Mouse (Mus musculus): ENCODE results near the gene Pccb.

Gene Pccb

DNA sequence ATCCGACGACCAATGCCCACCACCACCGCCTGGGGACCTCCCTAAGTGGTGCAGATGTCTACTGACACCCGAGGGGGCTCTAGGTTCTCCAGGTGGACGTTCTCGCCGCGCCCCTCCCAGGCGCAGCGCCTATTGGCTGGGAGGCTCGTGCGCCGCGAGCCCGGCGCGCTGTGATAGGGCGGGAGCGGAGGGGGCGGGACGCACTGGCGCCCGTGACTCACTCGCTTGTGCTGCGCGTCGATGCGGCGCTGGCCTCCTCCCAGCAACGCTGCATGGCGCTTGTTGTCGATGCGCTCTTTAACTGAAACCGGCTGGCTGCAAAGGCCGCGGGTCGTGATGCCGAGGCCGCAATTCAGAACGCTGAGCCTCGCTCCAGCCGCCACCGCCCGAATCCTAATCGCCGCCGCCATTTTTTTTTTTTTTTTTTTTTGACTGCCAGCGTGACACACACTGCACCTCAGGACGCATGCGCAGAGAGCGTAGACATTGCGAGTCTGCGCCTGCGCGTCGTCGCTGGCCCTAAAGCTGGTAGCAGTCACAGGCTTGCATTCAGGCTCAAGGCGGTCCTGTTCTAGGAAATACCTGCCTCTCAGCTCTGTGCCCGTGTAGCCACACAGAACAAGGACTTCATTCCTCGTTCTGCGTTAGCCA is at the start of gene Pccb:
TSS of gene Pccb (minus strand) at position 451 of the 651 bp plus-strand sequence.
- DNase-seq = peak; percentile 97

DNA sequence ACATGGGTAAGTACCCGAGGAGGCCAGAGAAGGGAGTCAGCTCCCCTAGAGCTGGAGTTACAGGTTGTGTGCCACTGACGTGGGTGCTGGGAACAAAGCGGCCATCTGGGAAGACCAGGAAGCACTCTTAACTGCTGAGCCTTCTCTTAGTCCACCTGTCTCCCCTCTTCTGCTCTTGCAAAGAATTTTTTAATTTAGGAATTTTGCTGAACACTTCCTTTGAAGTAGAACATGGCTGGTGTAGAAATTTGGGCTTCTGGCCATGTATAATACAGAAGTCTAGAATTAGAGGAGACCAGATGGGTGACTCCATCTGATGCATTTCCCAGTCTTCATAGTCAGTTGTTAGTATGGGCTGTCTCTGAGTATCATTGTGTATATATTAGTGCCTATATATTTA is 49.0 kb upstream of the Pccb start:
- DNase-seq = no peak

DNA sequence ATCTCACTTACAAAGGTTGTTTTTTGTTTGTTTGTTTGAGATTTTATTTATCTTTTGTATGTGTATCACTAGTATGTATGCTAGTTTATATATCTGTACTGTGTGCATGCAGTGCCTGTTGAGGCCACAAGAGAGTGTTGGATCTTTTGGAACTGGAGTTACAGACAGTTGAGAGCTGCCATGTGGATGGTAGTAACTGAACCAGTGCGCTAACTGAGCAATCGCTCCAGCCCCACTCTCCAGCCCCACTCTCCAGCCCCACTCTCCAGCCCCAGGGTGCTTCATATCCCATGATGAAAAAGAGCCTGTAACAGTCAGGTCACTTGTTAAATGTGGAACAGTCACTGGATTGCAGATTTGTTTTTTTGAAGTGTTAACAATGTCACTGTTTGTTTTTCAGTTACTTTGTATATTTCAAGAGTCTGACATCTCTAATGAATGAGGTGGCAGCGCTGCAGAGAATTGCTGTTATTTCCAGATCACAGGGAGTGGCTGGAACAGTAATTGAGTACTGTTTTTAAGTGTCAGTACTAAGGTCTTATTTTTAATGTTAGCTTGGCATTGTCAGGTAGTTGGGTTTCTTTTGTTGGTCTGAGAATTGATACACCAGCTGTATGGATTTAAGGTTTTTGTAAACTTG is 45.5 kb upstream of the Pccb start:
- peak; percentile 27 for DNase-seq

DNA sequence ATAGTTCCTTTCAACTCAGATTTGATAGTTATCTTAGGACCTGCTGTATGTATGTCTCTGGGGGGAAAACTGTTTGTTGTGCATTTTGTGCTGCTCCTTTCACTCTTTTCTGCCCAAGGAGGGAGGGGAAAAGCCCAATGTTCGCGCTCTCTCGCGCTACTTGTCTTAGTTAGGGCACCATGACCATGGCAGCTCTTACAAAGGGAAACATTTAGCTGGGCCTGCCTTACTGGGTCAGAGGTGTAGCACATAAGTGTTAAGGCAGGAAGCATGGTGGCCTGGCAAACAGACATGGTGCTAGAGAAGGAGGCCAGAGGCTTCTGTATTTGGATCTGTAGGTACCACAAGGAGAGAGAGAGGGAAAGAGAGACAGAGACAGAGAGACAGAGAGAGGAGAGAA is 43.9 kb upstream of the Pccb start:
- no peak for DNase-seq

DNA sequence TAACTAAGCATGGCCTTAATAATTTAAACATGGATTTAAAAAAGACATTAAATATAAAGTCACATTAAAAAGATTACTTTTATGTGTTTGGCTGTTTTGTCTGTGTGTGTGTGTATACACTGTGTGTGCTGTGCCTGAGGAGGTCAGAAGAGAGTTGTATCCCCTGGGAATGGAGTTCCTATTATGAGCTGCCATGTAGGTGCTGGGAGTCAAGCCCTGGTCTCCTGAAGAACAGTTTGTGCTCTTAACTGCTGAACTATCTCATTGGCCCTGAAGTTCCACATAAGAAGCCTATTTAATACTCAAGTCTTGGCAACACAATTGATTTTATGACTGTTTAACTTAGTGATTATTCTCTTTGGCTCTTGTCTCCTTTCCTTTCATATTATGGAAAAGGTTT is 42.8 kb upstream of the Pccb start:
- DNase-seq = no peak

DNA sequence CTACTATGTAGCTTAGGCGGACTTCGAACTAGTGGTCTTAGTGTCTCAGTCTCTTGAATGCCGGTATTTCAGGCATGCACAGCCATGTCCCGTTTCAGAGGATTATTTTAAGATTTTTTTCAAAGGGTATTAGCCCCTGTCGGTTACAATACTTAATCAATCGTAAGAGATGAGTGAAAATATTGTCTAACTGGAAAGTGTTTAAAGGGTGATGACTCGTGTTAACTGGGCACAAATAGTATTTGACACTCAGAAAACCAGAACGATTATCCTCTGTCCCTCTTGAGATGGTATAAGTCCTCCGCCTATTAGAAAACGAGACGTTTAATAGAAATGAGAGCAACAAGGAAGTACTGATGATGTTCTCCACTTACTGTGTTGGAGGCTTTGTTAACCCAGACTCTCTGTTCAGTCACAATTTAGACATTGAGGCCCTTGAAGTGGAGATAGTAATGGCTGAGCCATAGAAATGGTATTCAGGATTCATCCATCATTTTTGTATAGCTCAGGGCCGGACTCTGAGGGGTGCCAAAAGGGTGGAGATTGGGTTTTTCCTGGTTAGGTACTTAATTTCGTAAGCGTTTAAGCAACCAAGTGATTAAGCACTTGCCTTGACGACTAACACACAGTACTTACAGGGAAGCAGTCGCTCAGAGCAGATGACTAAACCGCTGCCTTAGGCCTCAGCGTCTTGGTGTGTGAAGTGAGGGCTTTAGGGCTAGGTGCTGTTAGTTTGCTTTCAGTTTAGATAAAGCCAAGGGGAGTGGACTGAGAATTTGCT is 41.6 kb upstream of the Pccb start:
- no peak for DNase-seq

DNA sequence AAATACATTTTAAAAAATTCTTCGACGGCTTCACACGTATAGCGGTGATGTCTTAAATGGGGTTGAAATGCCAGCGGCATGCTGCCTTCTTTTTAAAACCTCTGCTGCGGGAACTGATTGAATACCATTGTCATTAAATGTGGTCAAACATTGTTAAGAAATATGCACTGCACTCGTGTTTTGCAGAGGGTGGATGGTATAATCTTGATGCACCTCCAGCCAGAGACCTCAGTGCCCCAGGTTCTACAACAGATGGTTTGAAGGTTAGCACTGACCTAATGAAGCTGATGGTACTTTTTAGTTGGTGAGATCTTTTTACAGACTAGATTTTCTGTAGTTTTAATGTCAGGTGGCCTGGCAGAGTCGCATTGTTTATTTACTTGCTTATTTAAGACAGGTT is 41.0 kb upstream of the Pccb start:
- DNase-seq = no peak

DNA sequence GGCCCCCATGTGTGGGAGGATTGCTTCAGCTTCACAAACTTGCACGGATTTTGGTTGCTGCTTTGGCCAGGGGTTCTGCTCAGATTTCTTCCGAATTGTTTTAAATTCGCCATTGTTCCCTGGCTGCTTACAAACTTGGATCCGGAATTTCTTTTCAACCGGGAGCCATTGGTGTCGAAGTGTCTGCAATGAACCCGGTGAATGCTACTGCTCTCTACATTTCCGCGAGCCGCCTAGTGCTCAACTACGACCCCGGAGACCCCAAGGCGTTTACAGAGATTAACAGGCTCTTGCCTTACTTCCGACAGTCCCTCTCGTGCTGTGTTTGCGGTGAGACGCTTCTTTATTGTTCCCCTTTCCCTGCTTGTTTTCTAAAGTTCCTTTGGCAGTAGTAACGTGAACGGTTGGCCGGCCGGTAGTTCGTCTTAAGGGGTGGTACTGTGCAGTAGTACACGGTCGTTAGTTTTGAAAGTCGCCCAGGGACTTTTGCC is 40.4 kb upstream of the Pccb start:
- peak; percentile 48 for DNase-seq

DNA sequence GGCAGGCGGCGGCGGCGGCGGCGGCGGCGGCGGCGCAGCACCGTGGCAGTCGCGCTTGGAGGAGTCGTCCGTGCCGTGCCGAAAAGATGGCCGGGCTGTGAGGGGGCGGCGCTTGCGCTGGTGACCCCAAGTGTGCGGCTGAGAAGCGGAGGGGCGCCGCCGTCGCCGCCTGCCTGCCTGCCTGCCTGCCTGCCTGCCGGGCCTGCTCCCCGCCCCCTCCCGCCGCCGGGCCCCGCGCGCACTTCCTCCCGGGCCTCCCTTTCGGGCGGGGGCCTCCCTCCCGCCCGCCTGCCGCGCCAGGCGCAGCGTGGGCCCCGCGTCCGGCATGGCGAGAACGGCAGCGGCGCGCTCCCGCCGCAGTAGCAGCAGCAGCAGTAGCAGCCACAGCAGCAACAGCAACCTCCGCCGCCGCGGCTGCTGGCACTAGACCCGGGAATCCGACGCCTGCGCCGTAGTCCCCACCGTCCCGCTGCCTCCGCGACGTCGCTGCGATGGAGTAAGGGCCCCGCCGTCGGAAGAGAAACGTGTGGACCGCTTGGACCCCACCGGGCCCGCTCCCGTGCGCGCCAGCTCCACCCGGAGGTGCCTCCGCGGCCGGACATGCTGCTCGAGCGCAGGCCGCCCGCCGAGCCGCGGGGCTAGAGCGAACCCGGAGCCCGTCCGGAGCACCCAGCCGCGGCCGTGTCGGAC is 39.8 kb upstream of the Pccb start:
- DNase-seq = peak; percentile 87

DNA sequence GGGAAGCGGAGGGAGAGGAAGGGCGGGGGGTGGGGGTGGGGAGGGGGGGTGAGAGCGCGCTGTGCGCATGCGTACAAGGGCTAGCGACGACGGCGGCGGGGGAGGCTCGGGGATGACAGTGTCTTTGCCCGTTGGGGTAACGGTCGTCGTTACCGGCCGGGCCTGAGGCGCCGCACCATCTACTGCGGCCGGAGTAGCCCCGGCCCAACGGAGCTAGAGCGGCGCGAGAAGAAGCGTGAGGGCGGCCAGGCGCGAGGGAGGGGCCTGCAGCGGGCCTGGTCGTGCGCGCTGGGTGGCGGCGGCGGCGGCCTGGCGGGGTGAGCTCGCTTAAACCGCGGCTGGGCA is 39.3 kb upstream of the Pccb start, which contains the start of gene Msl2:
TSS of gene Msl2 (plus strand) at position 115 of the 345 bp plus-strand sequence.
- no peak for DNase-seq

DNA sequence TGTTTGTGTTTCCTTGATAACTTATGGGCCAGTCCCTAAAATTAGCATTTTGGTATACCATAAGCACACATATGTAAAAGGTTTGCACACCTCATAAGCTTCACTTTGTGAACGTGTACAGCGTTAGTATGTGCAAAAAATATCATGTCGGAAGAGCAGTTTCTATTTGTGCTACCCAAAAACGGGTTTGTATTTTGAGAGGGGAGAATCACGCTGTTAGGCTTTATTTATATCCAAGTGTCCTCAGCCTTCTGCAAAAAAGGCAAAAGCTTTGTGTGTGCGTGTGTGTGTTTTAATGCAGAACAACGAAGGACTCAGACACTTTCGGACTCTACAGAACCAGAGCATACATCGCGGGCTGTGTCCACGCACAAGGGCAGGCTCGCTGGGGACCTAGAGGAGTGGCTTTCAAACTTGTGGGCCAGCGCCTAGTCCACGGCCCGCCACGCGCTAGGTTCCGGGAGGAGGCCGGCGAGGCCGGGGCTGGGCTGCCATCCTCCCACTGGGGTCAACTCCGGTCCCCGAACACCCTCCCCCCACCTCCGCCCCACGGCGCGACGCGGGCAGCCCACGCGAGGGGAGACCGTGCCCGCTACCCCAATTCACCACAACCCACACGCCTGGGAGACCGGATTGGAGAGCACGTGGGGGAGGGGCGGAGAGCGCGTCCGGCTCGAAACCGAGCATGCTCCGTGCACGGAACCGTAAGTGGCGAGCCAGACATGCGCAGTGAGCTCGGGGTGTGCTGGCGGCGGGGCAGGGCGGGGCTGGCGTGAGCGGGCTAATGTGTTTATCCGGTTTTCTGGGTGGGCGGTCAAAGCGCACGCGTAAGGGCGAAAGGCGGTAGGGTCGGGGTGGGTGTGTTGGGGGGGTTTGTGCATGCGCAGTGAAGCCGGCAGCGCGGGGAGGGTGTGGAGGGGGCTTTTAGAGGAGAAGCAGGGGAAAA is 38.6 kb upstream of the Pccb start:
- peak; percentile 99 for DNase-seq

DNA sequence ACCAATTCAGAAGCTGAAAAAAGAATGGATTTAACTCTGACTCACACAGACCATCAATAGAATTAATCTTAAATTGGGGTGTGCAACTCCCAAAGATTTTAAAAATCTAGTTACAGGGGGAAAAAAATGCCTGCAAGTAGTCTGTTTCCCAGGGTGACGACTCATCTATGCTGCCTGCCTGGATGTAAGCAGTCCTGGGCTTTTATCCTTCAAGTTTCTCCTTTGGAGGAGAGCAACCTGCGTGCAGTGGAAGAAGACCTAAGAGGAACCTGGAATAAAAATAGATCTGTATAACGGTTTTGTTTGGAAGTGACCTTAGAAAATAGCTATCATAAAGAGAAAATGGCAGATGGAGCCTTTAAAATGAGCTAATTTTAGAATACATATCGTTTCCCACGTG is 37.8 kb upstream of the Pccb start:
- DNase-seq = no peak

DNA sequence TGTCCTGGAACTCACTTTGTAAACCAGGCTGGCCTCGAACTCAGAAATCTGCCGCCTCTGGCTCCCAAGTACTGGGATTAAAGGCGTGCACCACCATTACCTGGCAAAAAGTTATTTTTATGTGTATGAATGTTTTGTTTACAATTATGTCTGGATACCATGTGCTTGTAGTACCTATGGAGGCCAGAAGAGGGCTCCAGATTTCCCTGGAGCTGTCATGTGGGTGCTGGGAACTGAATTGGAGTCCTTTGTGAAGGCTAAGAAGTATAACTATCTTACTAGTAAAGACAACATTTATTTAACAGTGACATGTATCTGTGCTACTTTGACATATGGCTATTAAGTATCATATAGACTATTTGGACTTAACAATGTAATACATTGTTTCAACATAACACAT is 35.1 kb upstream of the Pccb start:
- no peak for DNase-seq

DNA sequence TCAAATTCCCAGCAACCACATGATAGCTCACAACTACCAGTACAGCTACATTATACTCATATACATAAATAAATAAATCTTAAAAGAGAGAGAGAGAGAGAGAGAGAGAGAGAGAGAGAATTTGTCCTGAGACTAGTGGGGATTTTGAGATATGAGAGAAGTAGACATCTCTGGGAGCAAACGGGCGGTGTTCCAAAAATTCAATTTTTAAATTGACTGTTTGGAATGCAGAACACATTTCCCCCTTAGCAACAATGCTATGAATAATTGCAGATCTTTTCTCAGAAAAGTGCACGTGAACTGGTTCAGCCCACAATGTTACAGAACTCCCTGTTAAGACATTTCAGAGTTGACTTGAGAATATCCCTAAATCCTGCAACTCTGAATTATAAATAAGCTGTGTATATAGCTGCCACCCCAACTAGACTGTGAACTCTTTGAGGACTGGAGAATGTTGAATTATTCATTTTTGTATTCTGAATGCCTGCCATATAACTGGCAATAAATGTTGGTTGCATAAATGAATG is 30.4 kb upstream of the Pccb start:
- DNase-seq = no peak

DNA sequence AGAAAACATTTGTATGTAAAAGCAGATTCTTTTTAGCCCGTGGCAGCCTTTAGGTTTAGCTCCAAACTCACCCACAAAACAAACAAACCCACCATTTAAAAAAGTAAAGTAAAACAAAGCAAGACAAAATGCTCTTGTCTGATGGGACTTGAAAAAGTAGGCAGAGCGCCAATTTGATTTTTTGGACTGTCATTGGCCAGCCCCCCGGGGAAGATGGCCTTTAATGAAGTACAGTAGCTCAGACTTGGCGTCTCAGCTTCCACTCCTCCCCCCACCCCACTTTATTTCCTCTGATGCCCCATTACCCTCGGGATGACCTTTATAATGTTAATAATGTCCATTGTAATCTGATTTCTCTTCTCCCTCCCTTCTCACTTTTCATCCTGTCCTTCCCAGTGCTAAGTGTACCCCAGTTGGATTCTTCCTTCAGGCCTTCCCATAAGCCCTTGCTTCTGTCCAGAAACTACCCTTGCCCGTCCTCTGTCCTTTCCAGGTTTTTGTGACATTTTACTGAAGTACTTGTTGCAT is 27.6 kb upstream of the Pccb start:
- no peak for DNase-seq

DNA sequence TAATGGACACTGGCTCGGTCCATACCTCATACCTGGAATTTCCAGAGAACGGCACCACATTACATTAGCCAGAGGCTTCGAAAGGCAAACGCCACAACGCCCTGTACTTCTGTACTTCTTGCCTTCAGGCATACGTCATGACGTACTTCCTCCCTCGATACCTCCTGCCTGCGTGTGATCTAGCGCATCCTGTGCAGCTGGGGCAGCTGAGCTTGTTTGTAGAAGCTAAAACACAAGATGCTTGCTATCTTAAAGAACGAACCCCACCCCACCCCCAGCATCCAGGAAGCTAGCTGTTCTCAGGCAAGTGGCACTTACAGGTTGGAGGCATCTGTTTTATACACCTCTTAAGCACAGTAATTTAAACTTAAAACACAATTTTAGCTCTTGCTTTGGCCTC is 26.3 kb upstream of the Pccb start:
- DNase-seq = no peak

DNA sequence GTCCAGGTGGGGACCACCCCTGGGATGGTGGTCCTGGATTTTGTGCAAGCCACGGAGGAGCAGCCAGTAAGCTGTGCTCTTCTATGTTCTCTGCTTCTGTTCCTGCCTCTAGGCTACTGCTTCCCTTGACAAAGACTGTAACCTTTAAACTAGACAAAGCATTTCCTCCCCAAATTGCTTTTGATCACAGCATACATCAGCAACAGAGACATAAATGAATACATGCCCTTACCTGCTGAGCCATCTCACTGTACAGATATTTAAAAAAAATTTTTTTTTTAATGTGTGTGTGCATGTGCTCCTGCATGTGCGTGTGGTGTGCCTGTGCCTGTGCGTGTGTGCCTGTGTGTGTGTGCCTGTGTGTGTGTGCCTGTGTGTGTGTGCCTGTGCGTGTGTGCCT is 22.5 kb upstream of the Pccb start:
- DNase-seq = no peak

DNA sequence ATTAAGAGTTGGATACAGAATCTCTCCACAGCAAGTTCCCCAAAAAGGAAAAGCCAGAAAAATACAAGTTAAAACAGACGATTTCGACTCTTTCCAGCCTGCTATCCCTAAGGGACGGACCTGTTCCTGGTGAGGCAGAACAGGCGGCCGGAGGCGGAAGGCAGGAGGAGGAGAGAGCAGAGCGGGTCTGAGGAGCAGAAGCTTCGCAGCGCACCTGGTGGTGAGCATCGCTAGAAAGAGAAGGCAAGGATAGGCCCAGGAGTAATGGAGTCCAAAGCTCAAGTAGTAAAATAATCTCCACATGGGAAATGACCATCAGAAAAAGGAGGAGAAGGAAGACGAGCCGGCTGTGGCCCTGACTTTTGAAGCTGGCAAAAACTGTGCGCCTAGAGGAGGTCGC is 18.6 kb upstream of the Pccb start:
- DNase-seq = no peak

DNA sequence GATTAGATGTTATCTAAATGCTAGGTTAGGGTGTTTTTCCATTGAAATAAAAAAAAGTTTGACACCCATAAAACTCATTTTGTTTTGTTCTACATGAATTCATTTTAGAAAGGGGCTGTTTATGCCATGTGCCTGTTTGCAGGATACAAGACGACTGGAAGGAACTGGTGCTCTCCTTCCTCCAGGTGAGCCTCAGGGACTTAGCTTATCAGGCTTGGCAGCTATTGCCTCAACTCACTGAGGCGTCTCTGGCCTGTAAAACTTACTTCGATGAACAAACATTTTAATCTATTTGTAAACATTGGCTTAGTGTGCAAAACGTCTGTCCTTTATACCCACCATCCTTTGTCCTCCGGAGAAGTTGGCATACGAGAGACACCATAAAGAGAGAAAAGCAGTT is 18.0 kb upstream of the Pccb start:
- DNase-seq = no peak

DNA sequence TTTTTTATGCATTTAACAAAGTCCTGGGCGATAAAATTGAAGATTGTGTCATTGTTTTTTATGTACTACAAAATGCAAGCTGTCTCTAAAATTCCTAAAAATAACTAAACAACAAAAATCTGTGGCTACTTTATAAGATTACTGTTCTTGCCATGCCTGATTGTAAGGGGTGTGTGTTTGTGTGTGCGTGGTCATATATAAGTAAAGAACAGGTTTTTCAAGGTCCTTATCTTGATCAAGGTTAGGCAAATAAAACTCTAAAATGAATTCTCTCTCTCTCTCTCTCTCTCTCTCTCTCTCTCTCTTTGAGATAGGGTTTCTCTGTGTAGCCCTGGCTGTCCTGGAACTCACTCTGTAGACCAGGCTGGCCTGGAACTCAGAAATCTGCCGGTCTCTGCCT is 17.3 kb upstream of the Pccb start:
- DNase-seq = no peak

DNA sequence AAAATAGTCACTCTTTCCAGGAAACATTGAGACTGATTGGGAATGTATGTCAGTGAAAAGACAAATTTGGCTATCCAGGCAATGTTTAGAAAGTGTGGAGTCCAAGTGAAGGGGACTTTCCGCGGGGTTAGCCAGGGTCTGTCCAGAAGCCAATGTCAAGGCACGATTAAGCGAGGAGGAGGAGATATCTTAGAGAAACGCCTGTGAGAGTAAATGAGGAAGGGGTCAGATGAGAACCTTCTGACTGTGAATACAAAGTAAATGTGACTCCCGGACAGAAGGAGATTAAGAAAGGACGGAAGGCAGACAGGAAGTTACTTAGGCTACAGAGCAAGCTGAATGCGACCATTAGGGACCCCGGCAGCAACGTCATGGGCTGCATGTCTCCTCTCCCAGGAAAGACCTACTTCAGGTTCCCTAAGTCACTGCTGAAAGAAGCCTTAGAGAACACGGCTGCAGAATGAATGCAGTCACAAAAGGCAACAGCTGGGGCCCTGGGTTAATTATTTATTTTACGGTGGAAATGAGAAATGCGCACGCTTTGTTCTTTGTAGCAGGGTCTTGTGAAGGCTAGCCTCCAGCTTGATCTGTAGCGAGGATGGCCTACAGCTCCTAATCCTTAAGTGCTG is 11.1 kb upstream of the Pccb start:
- no peak for DNase-seq

Data from retina, postnatal 1 day (tissue).